Mouse (Mus musculus) activated CD4-positive, CD25-positive, alpha-beta regulatory T cell, adult 4 months (primary cell): ENCODE results near the gene Cryab. TPM values are rescaled to one million over a fixed set of nuclear protein-coding genes. Genes with fewer than 3 reads are reported as not detected.

Experiments
- ATAC-seq: one replicate; pipeline ENCODE4 v1.8.0; 2017
- polyA plus RNA-seq, 2 experiments: library from polyadenylated mRNA; unstranded; fragments of 100-300 nt; shearing (Covaris generic); gene quantifications; one replicate each; pipeline ENCODE4 v1.2.1; 2017

Gene Cryab
- polyA plus RNA-seq, 2 experiments from 2014 or later = 3.7 to 4.5 TPM

GRCm38 (mm10) chr9:50798368-50798767 is 47.2 kb downstream of the Cryab start:
- no peak for ATAC-seq

- ATAC-seq = peak; percentile 52
These were observed 49.9 kb downstream of the Cryab start for GRCm38 (mm10) chr9:50800985-50801384.

DNA sequence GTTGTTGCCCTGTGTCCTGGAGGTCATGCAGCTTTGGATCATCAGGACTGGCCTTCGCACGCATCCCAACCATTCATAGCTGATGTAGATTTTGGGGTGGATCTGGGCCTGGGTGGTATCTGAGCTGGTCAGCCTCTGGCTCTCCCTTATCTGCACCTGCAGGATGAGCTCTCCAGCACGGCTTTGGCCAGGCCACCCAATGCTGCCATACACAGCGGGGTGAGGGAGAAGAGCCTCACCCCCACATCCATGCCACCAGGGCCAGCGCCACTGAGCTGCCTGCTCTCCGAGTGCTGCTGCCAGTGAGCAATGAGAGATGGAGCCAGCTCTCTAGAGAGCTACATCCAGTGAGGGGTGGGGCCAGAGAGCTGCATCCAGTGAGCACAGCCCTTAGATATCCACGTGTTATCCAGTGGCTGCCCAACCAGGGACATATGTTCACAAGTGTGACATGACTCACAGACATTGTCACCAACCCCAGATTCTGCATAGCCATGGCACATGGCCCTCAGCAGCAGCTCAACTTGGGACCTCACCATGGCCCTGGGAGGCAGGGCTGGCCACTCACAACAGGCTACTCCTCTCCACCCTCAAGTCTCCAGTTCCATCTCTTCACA is 52.0 kb downstream of the Cryab start:
- ATAC-seq = no peak

Other genes with a start within 250 kb of the Cryab start
- 100 to 1,000 TPM; 117 to 121 TPM for gene Pts, start 222.6 kb upstream of the Cryab start, polyA plus RNA-seq
- 1 to 10 TPM; 3.4 to 3.9 TPM for gene Il18, start 196.5 kb upstream of the Cryab start, polyA plus RNA-seq
- gene Bco2, start 196.1 kb upstream of the Cryab start, polyA plus RNA-seq = under 1 TPM; 0.45 to 0.56 TPM
- not detected for gene Tex12, start 190.0 kb upstream of the Cryab start, polyA plus RNA-seq
- gene Sdhd, start 147.5 kb upstream of the Cryab start, polyA plus RNA-seq = 100 to 1,000 TPM; 176 to 199 TPM
- 100 to 1,000 TPM; 118 to 128 TPM for gene Timm8b, start 147.4 kb upstream of the Cryab start, polyA plus RNA-seq
- under 1 TPM; 0.36 to 0.43 TPM for gene Pih1d2, start 134.0 kb upstream of the Cryab start, polyA plus RNA-seq
- gene Nkapd1, start 133.9 kb upstream of the Cryab start, polyA plus RNA-seq = 10 to 100 TPM; 19.5 to 27.7 TPM
- 10 to 100 TPM; 15.8 to 18.2 TPM for gene Dlat, start 91.5 kb upstream of the Cryab start, polyA plus RNA-seq
- gene Dixdc1, start 11.8 kb upstream of the Cryab start, polyA plus RNA-seq = under 1 TPM in 1 of 2 experiments, not detected in 1; 0.60 TPM
- not detected for gene 2310030G06Rik, start 4.8 kb upstream of the Cryab start, polyA plus RNA-seq
- 1 to 10 TPM in 1 of 2 experiments, not detected in 1; 1.3 TPM for gene Hspb2, start 1.0 kb downstream of the Cryab start, polyA plus RNA-seq
- gene Fdxacb1, start 16.9 kb downstream of the Cryab start, polyA plus RNA-seq = 1 to 10 TPM; 6.5 to 7.5 TPM
- 1 to 10 TPM; 7.4 to 7.9 TPM for gene Alg9, start 23.7 kb downstream of the Cryab start, polyA plus RNA-seq
- gene 1110032A03Rik, start 24.2 kb downstream of the Cryab start, polyA plus RNA-seq = 10 to 100 TPM; 14.1 to 16.4 TPM
- 10 to 100 TPM; 59.3 to 72.1 TPM for gene Ppp2r1b, start 94.0 kb downstream of the Cryab start, polyA plus RNA-seq